Mouse (Mus musculus): ENCODE results near the gene Myo5c. TPM values are rescaled to one million over a fixed set of nuclear protein-coding genes. Genes with fewer than 3 reads are reported as not detected.

Gene Myo5c
- polyA plus RNA-seq, 1 experiment: 7.1 TPM

DNA sequence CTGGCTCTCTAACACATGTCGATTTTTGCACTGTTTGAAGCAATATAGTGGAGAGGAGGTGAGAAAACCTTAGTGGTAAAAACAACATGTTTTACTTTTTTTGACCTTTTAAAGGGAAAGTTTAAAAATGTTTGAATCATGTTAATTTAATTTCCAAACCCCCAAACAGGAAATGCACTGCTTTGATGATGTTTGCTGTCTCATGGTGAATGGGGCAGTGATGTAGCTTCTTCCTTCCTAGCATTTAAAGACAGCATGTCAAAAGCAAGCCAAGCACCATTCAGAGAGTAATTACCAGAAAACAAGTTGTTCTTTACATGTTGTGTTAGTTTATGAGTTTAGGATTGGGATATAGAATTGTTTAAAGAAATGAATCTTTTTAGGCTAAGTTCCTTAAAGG is 22.6 kb upstream of the Myo5c start:
- WGBS: 77% methylated on average over 1 of the region's 1 CpGs
- no peak for DNase-seq
- Histone ChIP-seq H3K4me3 (ENCODE audit: insufficient read depth, low read depth, low read length) (no peak overlapping the region), H3K4me1 (ENCODE audit: control insufficient read depth, insufficient read depth, low read length) (no peaks in the 10 kb centered on the region), H3K27ac (ENCODE audit: insufficient read depth, low read depth, low read length) (no peak overlapping the region), H3K27me3 (replicated peaks; ENCODE audit: control insufficient read depth, insufficient read depth, low read length) (no peaks in the 10 kb centered on the region), H3K36me3 (ENCODE audit: control insufficient read depth, insufficient read depth, low read length) (no peaks in the 10 kb centered on the region)
- TF ChIP-seq POLR2A (IDR thresholded peaks at IDR 0.05; ENCODE audit: low read depth, low read length) (no peak), CTCF (conservative IDR thresholded peaks at IDR 0.05; ENCODE audit: insufficient read depth, insufficient read length, low read depth, low read length) (no peak)

DNA sequence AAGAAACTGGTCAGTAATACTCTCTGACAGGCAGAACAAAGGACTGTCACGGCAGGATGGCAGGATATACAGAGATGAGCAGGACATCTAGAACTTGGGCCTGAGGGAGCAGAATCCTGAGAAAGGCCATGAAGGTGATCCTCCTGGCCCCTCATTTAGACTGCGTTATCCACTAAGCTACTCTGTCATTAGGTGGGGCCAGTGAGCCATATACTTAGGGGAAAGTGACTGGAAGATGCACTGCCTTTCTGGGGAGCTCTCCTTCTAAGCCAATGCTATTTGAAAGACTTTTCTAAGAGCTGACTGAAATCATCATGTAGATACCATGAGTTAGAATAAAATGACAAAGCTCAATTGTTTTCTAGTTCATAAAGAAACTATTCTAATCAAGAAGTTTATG is 21.6 kb upstream of the Myo5c start:
- WGBS: 78% methylated on average over 2 of the region's 2 CpGs
- no peak overlapping the region for H3K27ac ChIP-seq (ENCODE audit: insufficient read depth, low read depth, low read length)
- no peaks in the 10 kb centered on the region for H3K36me3 ChIP-seq (ENCODE audit: control insufficient read depth, insufficient read depth, low read length)
- TF ChIP-seq POLR2A (IDR thresholded peaks at IDR 0.05; ENCODE audit: low read depth, low read length) (no peak), CTCF (conservative IDR thresholded peaks at IDR 0.05; ENCODE audit: insufficient read depth, insufficient read length, low read depth, low read length) (no peak)
- no peak overlapping the region for H3K4me3 ChIP-seq (ENCODE audit: insufficient read depth, low read depth, low read length)
- H3K27me3 ChIP-seq (replicated peaks; ENCODE audit: control insufficient read depth, insufficient read depth, low read length): no peaks in the 10 kb centered on the region
- H3K4me1 ChIP-seq (ENCODE audit: control insufficient read depth, insufficient read depth, low read length): no peaks in the 10 kb centered on the region
- DNase-seq: no peak

DNA sequence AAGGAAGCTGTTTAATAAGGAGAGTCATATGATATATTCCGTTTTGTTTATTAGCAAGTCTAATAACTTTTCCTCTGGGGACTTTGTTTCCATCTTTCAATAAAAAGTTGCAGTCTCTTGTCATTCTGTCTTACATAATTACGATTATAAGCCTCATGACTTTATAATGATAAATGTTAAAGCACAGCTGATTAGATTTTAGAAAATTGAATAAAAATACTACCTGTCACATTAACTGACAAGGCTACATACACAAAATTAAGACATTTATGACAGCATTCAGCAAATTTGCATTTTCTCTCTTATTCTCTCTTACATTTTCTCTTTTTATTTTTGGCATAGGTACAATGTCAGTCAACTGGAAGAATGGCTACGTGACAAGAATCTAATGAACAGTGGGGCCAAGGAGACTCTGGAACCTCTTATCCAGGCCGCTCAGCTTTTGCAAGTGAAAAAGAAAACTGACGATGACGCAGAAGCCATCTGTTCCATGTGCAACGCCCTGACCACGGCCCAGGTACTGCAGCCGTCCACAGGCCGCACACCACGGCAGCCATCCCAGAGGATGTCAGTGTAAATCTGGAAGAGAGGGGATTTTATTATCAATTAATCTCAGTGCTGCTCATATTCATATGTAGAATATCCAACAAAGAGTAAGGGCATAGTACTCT is 16.9 kb upstream of the Myo5c start:
- Histone ChIP-seq H3K27ac (ENCODE audit: insufficient read depth, low read depth, low read length) (no peak overlapping the region), H3K36me3 (ENCODE audit: control insufficient read depth, insufficient read depth, low read length) (no peaks in the 10 kb centered on the region), H3K27me3 (replicated peaks; ENCODE audit: control insufficient read depth, insufficient read depth, low read length) (no peaks in the 10 kb centered on the region), H3K4me1 (ENCODE audit: control insufficient read depth, insufficient read depth, low read length) (no peaks in the 10 kb centered on the region), H3K4me3 (ENCODE audit: insufficient read depth, low read depth, low read length) (no peak overlapping the region)
- DNase-seq: no peak
- TF ChIP-seq POLR2A (IDR thresholded peaks at IDR 0.05; ENCODE audit: low read depth, low read length): no peak
- no peak for TF ChIP-seq CTCF (conservative IDR thresholded peaks at IDR 0.05; ENCODE audit: insufficient read depth, insufficient read length, low read depth, low read length)
- 83% methylated on average over 11 of the region's 11 CpGs for WGBS

DNA sequence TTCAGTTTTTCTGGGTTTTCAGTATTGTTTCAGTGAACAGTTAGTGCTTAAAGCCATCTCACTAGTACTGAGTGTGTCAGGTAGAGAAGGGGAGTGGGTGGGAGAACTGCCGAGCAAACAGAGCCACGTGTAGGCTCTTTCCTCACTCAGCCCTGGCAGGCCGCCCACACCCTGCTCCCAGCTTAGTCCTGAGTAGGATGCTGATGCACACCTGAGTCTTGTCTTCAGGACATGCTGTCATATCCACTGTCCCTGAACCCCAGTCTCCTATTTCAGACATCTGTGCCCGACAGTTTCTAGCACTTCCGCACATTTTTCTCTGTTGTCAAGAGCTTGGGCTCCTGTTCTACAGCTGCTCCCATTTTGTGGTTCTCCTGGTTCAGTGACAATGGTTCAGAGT is 11.9 kb upstream of the Myo5c start:
- 80% methylated on average over 5 of the region's 5 CpGs for whole genome bisulfite sequencing
- TF ChIP-seq POLR2A (IDR thresholded peaks at IDR 0.05; ENCODE audit: low read depth, low read length) (no peak), CTCF (conservative IDR thresholded peaks at IDR 0.05; ENCODE audit: insufficient read depth, insufficient read length, low read depth, low read length) (no peak)
- Histone ChIP-seq H3K4me3 (ENCODE audit: insufficient read depth, low read depth, low read length) (no peak overlapping the region), H3K27ac (ENCODE audit: insufficient read depth, low read depth, low read length) (no peak overlapping the region), H3K36me3 (ENCODE audit: control insufficient read depth, insufficient read depth, low read length) (no peaks in the 10 kb centered on the region), H3K4me1 (ENCODE audit: control insufficient read depth, insufficient read depth, low read length) (no peaks in the 10 kb centered on the region), H3K27me3 (replicated peaks; ENCODE audit: control insufficient read depth, insufficient read depth, low read length) (no peaks in the 10 kb centered on the region)
- DNase-seq: no peak

DNA sequence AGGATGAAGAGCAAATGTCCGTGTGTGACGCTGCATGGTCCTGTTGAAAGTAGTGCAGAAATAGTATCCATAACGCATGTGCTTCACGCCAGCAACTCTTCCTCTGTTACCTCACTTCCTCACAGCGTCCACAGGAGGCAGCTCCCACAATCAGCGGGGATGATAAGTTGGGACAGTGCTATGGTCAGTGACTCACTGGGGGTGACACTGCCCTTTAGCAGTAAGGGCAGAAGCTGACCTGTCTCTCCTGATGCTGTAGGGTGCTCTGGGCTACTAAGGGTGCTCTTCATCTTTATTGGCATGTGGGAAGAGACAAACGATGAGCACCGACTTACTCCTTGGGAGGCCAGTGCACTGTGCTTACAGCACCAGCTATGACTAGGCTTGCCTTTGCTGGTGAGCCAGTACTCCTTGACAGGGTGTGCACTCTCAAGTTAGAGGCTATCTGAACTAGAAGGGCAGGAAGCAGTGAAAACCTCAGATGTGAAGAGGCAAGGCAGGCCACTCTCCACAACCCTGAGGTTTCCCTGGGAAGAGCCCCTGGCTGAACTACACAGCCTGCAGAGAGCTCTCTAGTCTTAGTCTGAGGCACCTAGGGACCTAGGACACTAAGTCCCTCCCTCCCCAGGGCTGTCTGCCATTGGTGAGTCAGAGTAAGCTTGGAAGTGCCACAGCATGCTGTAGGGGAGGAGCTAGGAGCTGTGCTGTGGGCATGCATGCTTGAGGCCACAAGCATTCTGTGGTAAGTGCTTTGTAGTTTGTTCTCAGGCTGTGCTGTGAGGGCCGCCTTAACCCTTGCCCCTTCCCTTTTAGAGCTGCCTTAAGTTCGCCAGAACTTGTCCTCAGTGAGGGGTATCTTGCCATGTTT is 10.2 kb upstream of the Myo5c start:
- no peak for TF ChIP-seq POLR2A (IDR thresholded peaks at IDR 0.05; ENCODE audit: low read depth, low read length)
- no peak for TF ChIP-seq CTCF (conservative IDR thresholded peaks at IDR 0.05; ENCODE audit: insufficient read depth, insufficient read length, low read depth, low read length)
- Histone ChIP-seq H3K27me3 (replicated peaks; ENCODE audit: control insufficient read depth, insufficient read depth, low read length) (no peaks in the 10 kb centered on the region), H3K4me1 (ENCODE audit: control insufficient read depth, insufficient read depth, low read length) (no peaks in the 10 kb centered on the region), H3K4me3 (ENCODE audit: insufficient read depth, low read depth, low read length) (no peak overlapping the region), H3K36me3 (ENCODE audit: control insufficient read depth, insufficient read depth, low read length) (no peaks in the 10 kb centered on the region), H3K27ac (ENCODE audit: insufficient read depth, low read depth, low read length) (no peak overlapping the region)
- peak; percentile 19 for DNase-seq
- 74% methylated on average over 10 of the region's 10 CpGs for WGBS

DNA sequence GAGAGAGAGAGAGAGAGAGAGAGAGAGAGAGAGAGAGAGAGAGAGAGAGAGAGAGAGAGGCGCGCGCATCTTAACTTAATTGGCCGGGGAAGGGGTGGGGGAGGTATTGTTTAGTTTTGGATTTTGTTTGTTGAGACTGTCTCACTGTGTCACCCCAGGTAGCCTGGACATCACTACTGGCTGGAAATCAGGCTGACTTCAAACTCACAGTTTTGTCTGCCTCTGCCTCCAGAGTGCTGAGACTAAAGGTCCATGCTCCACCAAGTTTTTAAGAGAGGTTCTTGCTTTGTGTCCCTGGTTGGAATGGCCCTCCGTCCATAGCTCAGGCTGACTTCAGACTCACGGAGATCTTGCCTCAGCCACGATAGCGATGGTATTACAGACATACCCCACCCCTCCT is 1.0 kb downstream of the Myo5c start:
- whole genome bisulfite sequencing: 73% methylated on average over 8 of the region's 8 CpGs
- H3K27ac ChIP-seq (ENCODE audit: insufficient read depth, low read depth, low read length): no peak overlapping the region
- no peak for TF ChIP-seq CTCF (conservative IDR thresholded peaks at IDR 0.05; ENCODE audit: insufficient read depth, insufficient read length, low read depth, low read length)
- no peak for TF ChIP-seq POLR2A (IDR thresholded peaks at IDR 0.05; ENCODE audit: low read depth, low read length)
- no peaks in the 10 kb centered on the region for H3K27me3 ChIP-seq (replicated peaks; ENCODE audit: control insufficient read depth, insufficient read depth, low read length)
- H3K4me1 ChIP-seq (ENCODE audit: control insufficient read depth, insufficient read depth, low read length): no peaks in the 10 kb centered on the region
- DNase-seq: no peak
- H3K36me3 ChIP-seq (ENCODE audit: control insufficient read depth, insufficient read depth, low read length): no peaks in the 10 kb centered on the region
- H3K4me3 ChIP-seq (ENCODE audit: insufficient read depth, low read depth, low read length): no peak overlapping the region

DNA sequence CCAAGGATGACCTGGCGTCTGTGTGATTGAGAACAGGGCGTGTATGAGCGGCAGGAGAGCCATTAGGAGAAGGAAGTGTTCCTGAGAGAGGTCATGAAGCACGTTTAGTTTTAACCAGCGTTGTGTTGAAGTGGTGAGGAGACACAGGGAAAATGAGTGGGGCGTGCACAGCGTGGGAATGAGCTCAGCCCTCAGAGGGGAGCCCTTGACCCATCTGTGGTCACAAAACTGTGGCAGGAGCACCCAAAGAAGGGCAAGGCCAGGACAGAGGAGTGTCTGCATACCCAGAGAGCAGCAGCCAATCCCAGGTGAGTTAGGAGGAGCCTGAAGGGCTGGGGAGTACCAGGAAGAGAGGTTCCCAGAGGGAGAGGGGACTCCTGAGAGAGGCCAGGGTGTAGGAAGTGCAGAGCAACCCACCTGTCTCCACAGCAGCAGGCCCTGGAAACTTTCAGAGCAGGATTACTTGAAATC is 2.5 kb downstream of the Myo5c start:
- 54% methylated on average over 7 of the region's 7 CpGs for whole genome bisulfite sequencing
- Histone ChIP-seq H3K27me3 (replicated peaks; ENCODE audit: control insufficient read depth, insufficient read depth, low read length) (no peaks in the 10 kb centered on the region), H3K4me3 (ENCODE audit: insufficient read depth, low read depth, low read length) (no peak overlapping the region), H3K36me3 (ENCODE audit: control insufficient read depth, insufficient read depth, low read length) (no peaks in the 10 kb centered on the region), H3K4me1 (ENCODE audit: control insufficient read depth, insufficient read depth, low read length) (no peaks in the 10 kb centered on the region), H3K27ac (ENCODE audit: insufficient read depth, low read depth, low read length) (no peak overlapping the region)
- DNase-seq: no peak
- TF ChIP-seq CTCF (conservative IDR thresholded peaks at IDR 0.05; ENCODE audit: insufficient read depth, insufficient read length, low read depth, low read length) (no peak), POLR2A (IDR thresholded peaks at IDR 0.05; ENCODE audit: low read depth, low read length) (no peak)

All from kidney, adult 2 months (tissue).